Mouse (Mus musculus) urinary bladder, adult 18-20 months (tissue): ENCODE data around the gene Robo4.

Experiments
- DNase-seq, 2 experiments: peaks; one replicate each; pipeline ENCODE4 v3.0.0; 2022; ENCODE audit warnings: low spot score in 2 of 2, mixed read lengths in 2 of 2

The Robo4 gene

GRCm38 (mm10) chr9:37454011-37454492 lies 52.4 kb downstream of the Robo4 start:
- no peak for DNase-seq

- no peak for DNase-seq
Measured at GRCm38 (mm10) chr9:37454991-37455390, 53.3 kb downstream of the Robo4 start.

GRCm38 (mm10) chr9:37455868-37456267 lies 54.2 kb downstream of the Robo4 start:
- DNase-seq: no peak

GRCm38 (mm10) chr9:37456481-37456910 lies 54.8 kb downstream of the Robo4 start:
- DNase-seq: no peak

GRCm38 (mm10) chr9:37457151-37457550 lies 55.5 kb downstream of the Robo4 start:
- DNase-seq: no peak

GRCm38 (mm10) chr9:37459665-37460042 lies 58.0 kb downstream of the Robo4 start:
- DNase-seq: no peak

- peak in 1 of 2 experiments; percentile 23 for DNase-seq
Measured at GRCm38 (mm10) chr9:37460043-37460960, 58.6 kb downstream of the Robo4 start.

- DNase-seq: no peak
Measured at GRCm38 (mm10) chr9:37460961-37461340, 59.3 kb downstream of the Robo4 start.

GRCm38 (mm10) chr9:37461571-37461970 lies 59.9 kb downstream of the Robo4 start:
- no peak for DNase-seq

- DNase-seq: peak; percentile 16 to 24
Measured at GRCm38 (mm10) chr9:37462764-37463163, 61.1 kb downstream of the Robo4 start.
